Mouse (Mus musculus): ENCODE data around the gene Zfp719. TPM values are rescaled to one million over a fixed set of nuclear protein-coding genes. Genes with fewer than 3 reads are reported as not detected.

The Zfp719 gene
- total and polyA plus RNA-seq, 3 experiments: 3.5 to 9.8 (median 5.8) TPM

- DNase-seq (ENCODE audit: extremely low read depth): no peak
- in situ Hi-C loops (cut with MboI; ENCODE audit: low pct_ligation_motif_present, low pct_unique_long_range_greater_than_20kb, low sequenced_read_pairs) (no loop called here), dilution Hi-C loops (cut with MboI; ENCODE audit: extremely low pct_ligation_motif_present, extremely low pct_unique_long_range_greater_than_20kb, low sequenced_read_pairs) (no loop called here)
- Histone ChIP-seq H3K27me3 (replicated peaks) (no peaks in the 10 kb centered on the region), H3K9ac (ENCODE audit: insufficient read depth, low read depth) (no peak overlapping the region), H3K4me1 (ENCODE audit: control insufficient read depth in 1 of 2, insufficient read depth in 2 of 2) (peaks cover 9 to 39% of the 10 kb centered on the region in 2 experiments), H3K27ac (ENCODE audit: insufficient read depth, low read depth) (no peak overlapping the region), H3K79me2 (replicated peaks; ENCODE audit: control insufficient read depth, extremely low read depth, insufficient read depth, poor library complexity, severe bottlenecking) (no peaks in the 10 kb centered on the region), H3K4me2 (ENCODE audit: insufficient read depth, low read depth, poor library complexity, severe bottlenecking) (no peak overlapping the region), H3K9me3 (replicated peaks; ENCODE audit: low read length) (peaks cover 4% of the 10 kb centered on the region), H3K4me3 (replicated peaks in 1 of 3; ENCODE audit: low read depth in 2 of 3, low read length in 2 of 3, poor library complexity in 1 of 3) (no peak overlapping the region), H3K36me3 (replicated peaks in 1 of 2; ENCODE audit: control insufficient read depth in 1 of 2, insufficient read depth in 1 of 2, low read length in 1 of 2) (no peaks in the 10 kb centered on the region)
- TF ChIP-seq MAX (IDR thresholded peaks at IDR 0.05; ENCODE audit: low read length) (no peak), NRF1 (IDR thresholded peaks at IDR 0.05; ENCODE audit: low read depth, low read length) (no peak), RCOR1 (conservative IDR thresholded peaks at IDR 0.05; ENCODE audit: low read depth, low read length) (no peak)
Observed at GRCm38 (mm10) chr7:43538524-43538923, 40.9 kb upstream of the Zfp719 start.

DNA sequence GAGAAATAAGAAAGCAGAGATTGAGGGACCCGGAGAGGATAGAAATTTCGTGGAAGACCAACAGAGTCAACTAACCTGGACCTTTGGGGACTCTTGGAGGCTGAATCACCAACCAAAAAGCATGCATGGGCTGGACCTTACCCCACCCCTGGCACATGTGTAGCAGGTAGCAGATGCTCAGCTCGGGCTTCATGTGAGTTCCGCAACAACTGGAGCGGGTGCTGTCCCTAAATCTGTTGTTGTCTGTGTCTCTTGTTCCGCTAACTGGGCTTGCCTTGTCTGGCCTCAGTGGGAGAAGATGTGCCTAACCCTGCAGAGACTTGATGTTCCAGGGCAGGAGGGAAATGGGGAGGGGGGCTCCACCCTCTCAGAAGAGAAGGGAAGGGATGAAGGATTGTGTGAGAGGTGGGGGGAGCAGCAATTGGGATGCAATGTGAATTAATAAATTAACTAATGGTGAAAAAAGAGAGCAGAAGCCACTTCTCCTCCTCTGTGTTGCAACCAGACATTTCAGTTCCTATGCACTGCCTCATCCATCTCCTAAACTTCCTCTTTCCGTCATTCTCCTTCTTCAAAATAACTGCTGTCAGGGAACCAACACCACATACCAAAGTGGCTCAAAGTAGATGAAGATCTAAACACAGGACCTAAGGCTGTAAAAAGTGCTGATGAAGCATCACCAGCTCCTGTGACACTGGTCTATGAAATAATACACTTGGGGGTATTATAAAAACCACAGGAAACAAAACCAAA lies 35.0 kb upstream of the Zfp719 start, which contains the start of gene Cd33:
TSS of gene Cd33 (minus strand) at position 204 of the 753 bp plus-strand sequence.
- no peak within 1 kb of the TSS for H3K9ac ChIP-seq (ENCODE audit: insufficient read depth, low read depth)
- peak; percentile 61 for DNase-seq (ENCODE audit: extremely low read depth)
- H3K27ac ChIP-seq (ENCODE audit: insufficient read depth, low read depth): no peak within 1 kb of the TSS
- H3K9me3 ChIP-seq (replicated peaks; ENCODE audit: low read length): no peaks in the 10 kb centered on the region
- in situ Hi-C loops (cut with MboI; ENCODE audit: low pct_ligation_motif_present, low pct_unique_long_range_greater_than_20kb, low sequenced_read_pairs) (no loop called here), dilution Hi-C loops (cut with MboI; ENCODE audit: extremely low pct_ligation_motif_present, extremely low pct_unique_long_range_greater_than_20kb, low sequenced_read_pairs) (no loop called here)
- TF ChIP-seq ZKSCAN1 (IDR thresholded peaks at IDR 0.05; ENCODE audit: borderline replicate concordance, low read depth, low read length): no peak
- TF ChIP-seq BHLHE40 (IDR thresholded peaks at IDR 0.05; ENCODE audit: low read depth, low read length): peak; percentile 87
- peak; percentile 73 for TF ChIP-seq MAFK (IDR thresholded peaks at IDR 0.05; ENCODE audit: insufficient replicate concordance, low read length)
- no peak for TF ChIP-seq CHD1 (IDR thresholded peaks at IDR 0.05; ENCODE audit: low read depth, low read length)
- TF ChIP-seq RCOR1 (conservative IDR thresholded peaks at IDR 0.05; ENCODE audit: low read depth, low read length): no peak
- peak; percentile 62; the same call in 1 of the 2 replicates for TF ChIP-seq ETS1 (conservative IDR thresholded peaks at IDR 0.05; ENCODE audit: low read depth, low read length)
- no peaks in the 10 kb centered on the region for H3K27me3 ChIP-seq (replicated peaks)
- no peak within 1 kb of the TSS for H3K4me2 ChIP-seq (ENCODE audit: insufficient read depth, low read depth, poor library complexity, severe bottlenecking)
- H3K79me2 ChIP-seq (replicated peaks; ENCODE audit: control insufficient read depth, extremely low read depth, insufficient read depth, poor library complexity, severe bottlenecking): no peaks in the 10 kb centered on the region
- no peak within 1 kb of the TSS for H3K4me3 ChIP-seq (replicated peaks in 1 of 3; ENCODE audit: low read depth in 2 of 3, low read length in 2 of 3, poor library complexity in 1 of 3)
- no peaks in the 10 kb centered on the region for H3K36me3 ChIP-seq (replicated peaks in 1 of 2; ENCODE audit: control insufficient read depth in 1 of 2, insufficient read depth in 1 of 2, low read length in 1 of 2)
- H3K4me1 ChIP-seq (ENCODE audit: control insufficient read depth in 1 of 2, insufficient read depth in 2 of 2): peaks cover 12 to 79% of the 10 kb centered on the region in 2 experiments

DNA sequence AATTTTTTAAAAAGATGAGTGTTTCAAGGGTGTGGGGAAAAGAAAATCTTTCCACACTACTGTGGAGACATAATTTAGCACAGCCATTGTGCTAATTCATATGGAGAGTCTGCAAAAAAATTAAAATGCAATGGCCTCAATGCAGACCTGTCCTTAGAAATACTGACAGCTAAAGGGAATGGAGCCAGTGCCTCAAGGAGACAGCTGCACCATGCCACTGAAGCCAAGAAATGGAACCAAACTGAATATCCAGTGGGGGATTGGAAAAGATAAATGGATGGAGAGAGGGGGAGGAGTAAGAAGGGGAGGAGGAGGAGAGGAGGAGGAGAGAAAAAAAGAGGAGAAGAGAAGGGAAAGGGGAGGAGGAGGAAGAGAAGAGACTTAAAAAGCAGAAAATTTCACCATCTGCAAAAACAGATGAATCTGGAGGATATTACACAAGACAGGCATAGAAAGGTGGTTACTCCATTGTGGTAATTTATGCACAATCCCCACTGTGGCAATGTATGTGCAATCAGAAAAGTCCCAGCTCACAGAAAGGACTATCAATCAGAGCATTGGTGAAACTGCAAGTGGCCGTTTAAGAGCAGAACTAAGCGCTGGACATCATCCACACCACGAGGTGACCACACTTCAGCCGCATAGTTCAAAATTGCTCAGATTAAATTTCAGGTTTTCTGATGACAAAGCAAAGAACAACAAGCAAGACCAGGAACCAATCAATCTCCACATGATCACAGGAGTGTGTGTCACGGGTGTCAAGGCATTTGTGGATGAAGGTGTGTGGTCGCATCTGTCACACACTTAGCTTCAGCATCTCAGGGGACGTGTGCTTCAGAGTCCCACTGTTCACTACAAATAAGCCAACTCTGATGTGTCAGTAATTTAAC lies 33.5 kb upstream of the Zfp719 start:
- Histone ChIP-seq H3K36me3 (replicated peaks in 1 of 2; ENCODE audit: control insufficient read depth in 1 of 2, insufficient read depth in 1 of 2, low read length in 1 of 2) (no peaks in the 10 kb centered on the region), H3K27ac (ENCODE audit: insufficient read depth, low read depth) (no peak overlapping the region), H3K27me3 (replicated peaks) (no peaks in the 10 kb centered on the region), H3K9me3 (replicated peaks; ENCODE audit: low read length) (no peaks in the 10 kb centered on the region), H3K79me2 (replicated peaks; ENCODE audit: control insufficient read depth, extremely low read depth, insufficient read depth, poor library complexity, severe bottlenecking) (no peaks in the 10 kb centered on the region), H3K9ac (ENCODE audit: insufficient read depth, low read depth) (no peak overlapping the region), H3K4me1 (ENCODE audit: control insufficient read depth in 1 of 2, insufficient read depth in 2 of 2) (peaks cover 12 to 65% of the 10 kb centered on the region in 2 experiments), H3K4me3 (replicated peaks in 1 of 3; ENCODE audit: low read depth in 2 of 3, low read length in 2 of 3, poor library complexity in 1 of 3) (no peak overlapping the region), H3K4me2 (ENCODE audit: insufficient read depth, low read depth, poor library complexity, severe bottlenecking) (no peak overlapping the region)
- in situ Hi-C loops (cut with MboI; ENCODE audit: low pct_ligation_motif_present, low pct_unique_long_range_greater_than_20kb, low sequenced_read_pairs): no loop called here
- dilution Hi-C loops (cut with MboI; ENCODE audit: extremely low pct_ligation_motif_present, extremely low pct_unique_long_range_greater_than_20kb, low sequenced_read_pairs): no loop called here
- DNase-seq (ENCODE audit: extremely low read depth): no peak
- TF ChIP-seq UBTF (IDR thresholded peaks at IDR 0.05; ENCODE audit: low read depth, low read length): no peak
- TF ChIP-seq RAD21 (IDR thresholded peaks at IDR 0.05; ENCODE audit: low read depth, low read length): no peak
- TF ChIP-seq MAX (IDR thresholded peaks at IDR 0.05; ENCODE audit: low read length): no peak
- TF ChIP-seq HCFC1 (IDR thresholded peaks at IDR 0.05; ENCODE audit: low read depth, low read length): no peak
- TF ChIP-seq CTCF (conservative IDR thresholded peaks at IDR 0.05 in 1 of 2, IDR thresholded peaks at IDR 0.05 in 1 of 2; ENCODE audit: low read depth in 2 of 2, low read length in 2 of 2): no peak
- TF ChIP-seq ETS1 (conservative IDR thresholded peaks at IDR 0.05; ENCODE audit: low read depth, low read length): no peak
- TF ChIP-seq MEF2A (IDR thresholded peaks at IDR 0.05; ENCODE audit: borderline replicate concordance, low read depth, low read length): no peak
- TF ChIP-seq NRF1 (IDR thresholded peaks at IDR 0.05; ENCODE audit: low read depth, low read length): no peak
- TF ChIP-seq JUND (conservative IDR thresholded peaks at IDR 0.05; ENCODE audit: low read depth, low read length): no peak
- no peak for TF ChIP-seq IRF4 (IDR thresholded peaks at IDR 0.05; ENCODE audit: low read depth, low read length)
- TF ChIP-seq ELF1 (IDR thresholded peaks at IDR 0.05; ENCODE audit: low read depth, low read length): no peak
- no peak for TF ChIP-seq TCF12 (IDR thresholded peaks at IDR 0.05; ENCODE audit: low read depth, low read length)

All from CH12.LX (cell line).